Mouse (Mus musculus): ENCODE data around the gene Fasn. TPM values are rescaled to one million over a fixed set of nuclear protein-coding genes. Genes with fewer than 3 reads are reported as not detected.

Fasn gene
- total RNA-seq, 2 experiments from 2014 or later, result 6.8 to 20.0 TPM

DNA sequence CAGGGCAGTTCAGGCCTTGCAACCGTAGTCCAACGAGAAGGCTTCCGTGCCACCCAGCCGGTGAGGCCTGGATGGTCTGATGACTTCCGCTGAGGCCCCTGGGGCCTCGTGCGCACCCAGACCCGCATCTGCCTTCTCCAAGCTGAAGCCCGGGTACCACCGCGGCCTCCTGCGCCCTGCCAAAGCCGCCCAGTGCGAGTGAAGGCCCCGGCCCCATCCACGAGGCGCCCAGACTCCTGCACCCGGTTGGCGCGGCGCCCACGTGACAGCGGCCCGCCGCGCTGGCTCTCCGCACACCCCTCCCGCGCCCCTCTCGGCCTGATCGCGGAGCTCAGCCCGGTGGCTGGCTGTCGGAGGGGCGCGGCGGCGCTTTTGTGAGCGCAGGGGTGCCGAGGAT is 798 bp downstream of the Fasn start:
- DNase-seq, result no peak
- Histone ChIP-seq H3K4me3 (peak overlapping the region; percentile 95), H3K27ac (peak overlapping the region; percentile 85)
- no peak for TF ChIP-seq CTCF (IDR thresholded peaks at IDR 0.05)
- intact Hi-C loops (cut with DNase I), result no loop called here

DNA sequence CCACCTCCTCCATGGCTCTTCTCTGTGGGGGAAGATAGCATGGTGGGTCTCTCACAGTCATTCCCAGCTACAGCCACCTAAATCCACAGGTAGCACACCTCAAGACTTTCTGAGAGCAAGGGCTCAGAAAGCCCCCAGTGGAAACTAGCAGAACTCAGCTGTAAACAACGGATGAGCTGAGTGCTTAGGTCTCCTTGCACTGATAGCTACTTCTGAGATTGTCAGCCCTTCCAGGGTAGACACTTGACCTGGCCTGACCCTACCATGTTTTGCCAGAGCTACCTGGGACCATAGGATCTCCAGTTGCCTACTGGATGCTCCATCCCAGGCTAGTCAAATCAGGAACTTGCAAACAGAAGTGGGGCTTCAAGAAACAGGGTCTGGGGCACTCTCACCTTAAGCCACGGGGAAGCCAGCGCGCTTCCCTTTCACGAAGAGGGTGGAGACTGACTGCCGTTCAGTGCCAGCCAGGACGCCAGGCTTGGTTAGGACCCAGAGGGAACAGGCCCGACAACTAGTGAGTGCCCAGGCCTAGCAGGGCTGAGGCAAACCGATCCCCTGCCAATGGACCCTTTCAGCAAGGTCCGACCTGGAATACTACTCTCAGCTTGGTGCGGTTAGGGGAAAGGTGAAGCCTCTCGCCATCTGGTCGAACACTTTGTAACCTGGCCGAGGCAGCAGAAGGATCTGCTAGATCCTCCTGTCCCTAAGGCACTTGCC is 1.4 kb downstream of the Fasn start:
- no peak for TF ChIP-seq CTCF (IDR thresholded peaks at IDR 0.05)
- Histone ChIP-seq H3K27ac (peak overlapping the region; percentile 85), H3K4me3 (peak overlapping the region; percentile 95)
- no peak for DNase-seq
- intact Hi-C loops (cut with DNase I), result no loop called here

GRCm38 (mm10) chr11:120822321-120822720 is 2.0 kb downstream of the Fasn start:
- no peak for DNase-seq
- peak overlapping the region; percentile 85; the same call in 1 of the 2 replicates for H3K27ac ChIP-seq
- H3K4me3 ChIP-seq, result peak overlapping the region; percentile 95
- intact Hi-C loops (cut with DNase I), result no loop called here
- no peak for TF ChIP-seq CTCF (IDR thresholded peaks at IDR 0.05)

DNA sequence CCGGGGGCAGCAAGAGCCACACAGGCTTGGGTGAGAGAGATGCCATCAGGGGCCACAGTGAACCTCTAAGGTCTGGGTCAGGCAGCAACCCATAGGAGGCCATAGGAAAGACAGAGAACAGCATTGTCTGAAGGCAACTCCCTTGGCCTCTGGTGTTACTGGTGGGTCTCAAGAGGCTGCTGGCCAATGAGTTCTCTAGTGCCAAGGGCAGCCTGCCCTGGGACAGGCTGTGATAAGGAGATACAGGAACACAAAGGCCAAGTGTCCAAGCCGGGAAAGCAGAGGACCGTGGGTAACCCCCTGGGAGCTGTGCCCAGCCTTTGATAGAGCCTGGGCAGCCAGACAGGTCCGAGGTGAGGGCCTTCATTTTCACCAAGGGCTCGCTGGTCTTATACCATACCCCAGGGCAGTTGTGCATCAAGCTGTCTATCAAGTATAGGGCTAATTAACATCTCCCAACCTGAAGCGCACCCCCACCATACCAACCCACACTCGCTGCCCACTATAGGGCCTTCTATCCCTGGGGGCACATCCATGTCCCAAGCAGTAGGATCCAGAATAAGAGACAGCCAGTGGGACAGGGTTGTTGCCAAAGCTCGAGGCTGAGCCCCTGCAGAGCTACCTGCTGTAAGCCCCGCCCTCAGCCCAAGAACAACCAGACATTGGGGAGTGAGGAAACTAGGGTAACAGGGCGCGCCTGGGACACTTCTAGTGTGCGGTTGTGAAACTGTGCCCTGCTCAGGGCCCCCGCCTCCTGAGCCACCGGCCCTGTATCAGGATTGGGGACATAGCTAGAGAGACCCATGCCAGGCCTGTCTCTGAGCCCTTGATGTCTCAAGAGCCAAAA is 3.0 kb downstream of the Fasn start:
- no peak for TF ChIP-seq CTCF (IDR thresholded peaks at IDR 0.05)
- intact Hi-C loops (cut with DNase I), result no loop called here
- no peak for DNase-seq
- Histone ChIP-seq H3K27ac (0 out of 2 replicates have a peak overlapping the region, but pooled peaks have one; percentile 16), H3K4me3 (peak overlapping the region; percentile 95; the same call in 1 of the 2 replicates)

- intact Hi-C loops (cut with DNase I), result no loop called here
- Histone ChIP-seq H3K27ac (no peak overlapping the region), H3K4me3 (no peak overlapping the region)
- DNase-seq, result no peak
- no peak for TF ChIP-seq CTCF (IDR thresholded peaks at IDR 0.05)
Observed at GRCm38 (mm10) chr11:120820546-120820945, 3.8 kb downstream of the Fasn start.

DNA sequence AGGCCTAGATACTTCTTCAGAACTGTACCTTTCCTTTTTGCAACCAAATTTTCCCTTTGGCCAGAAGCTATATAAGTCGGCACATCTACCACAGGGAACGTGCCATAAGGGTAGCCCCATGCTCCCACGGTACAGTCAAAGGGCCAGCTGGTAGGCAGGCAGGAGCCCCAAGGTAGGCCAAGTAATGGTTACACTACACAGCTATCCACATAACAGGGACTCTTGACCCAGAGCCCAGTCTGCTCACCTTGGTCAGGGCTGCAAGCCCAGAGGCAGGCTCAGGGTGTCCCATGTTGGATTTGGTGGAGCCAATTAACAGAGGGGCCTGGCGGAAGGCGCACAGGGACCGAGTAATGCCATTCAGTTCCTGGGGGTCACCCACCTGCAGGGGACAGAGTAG is 4.8 kb downstream of the Fasn start:
- DNase-seq, result no peak
- intact Hi-C loops (cut with DNase I), result no loop called here

GRCm38 (mm10) chr11:120818251-120818650 is 6.1 kb downstream of the Fasn start:
- no peak overlapping the region for H3K4me3 ChIP-seq
- intact Hi-C loops (cut with DNase I), result no loop called here
- no peak for TF ChIP-seq CTCF (IDR thresholded peaks at IDR 0.05)
- peak; percentile 10 for DNase-seq
- H3K27ac ChIP-seq, result no peak overlapping the region

More for the DNA sequence above, 4.8 kb downstream of the Fasn start:
- TF ChIP-seq CTCF (IDR thresholded peaks at IDR 0.05), result no peak
- H3K27ac ChIP-seq, result no peak overlapping the region
- no peak overlapping the region for H3K4me3 ChIP-seq

DNA sequence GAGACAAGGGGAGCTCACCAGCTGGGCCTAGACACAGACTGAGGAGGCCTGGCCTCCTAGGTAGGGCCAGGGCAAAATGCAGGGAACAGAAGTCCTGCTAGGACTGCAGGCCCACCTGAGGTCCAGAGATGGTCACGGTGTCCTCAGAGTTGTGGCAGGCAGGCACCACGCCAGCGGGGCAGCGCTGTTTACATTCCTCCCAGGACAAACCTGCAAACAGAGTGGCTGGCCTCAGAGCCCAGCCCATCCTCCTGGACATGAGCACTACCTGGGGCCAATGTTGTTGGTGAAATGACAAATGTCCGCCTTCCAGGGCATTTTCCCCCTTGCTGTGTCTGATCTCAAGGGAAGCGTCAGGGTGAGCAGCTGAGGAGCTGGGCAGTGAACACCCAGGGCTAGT is 7.0 kb downstream of the Fasn start:
- TF ChIP-seq CTCF (IDR thresholded peaks at IDR 0.05), result no peak
- no peak overlapping the region for H3K27ac ChIP-seq
- DNase-seq, result no peak
- no peak overlapping the region for H3K4me3 ChIP-seq
- intact Hi-C loops (cut with DNase I), result no loop called here

- Histone ChIP-seq H3K27ac (no peak overlapping the region), H3K4me3 (no peak overlapping the region)
- intact Hi-C loops (cut with DNase I), result no loop called here
- no peak for TF ChIP-seq CTCF (IDR thresholded peaks at IDR 0.05)
- DNase-seq, result no peak
Observed at GRCm38 (mm10) chr11:120812068-120812467, 12.3 kb downstream of the Fasn start.

DNA sequence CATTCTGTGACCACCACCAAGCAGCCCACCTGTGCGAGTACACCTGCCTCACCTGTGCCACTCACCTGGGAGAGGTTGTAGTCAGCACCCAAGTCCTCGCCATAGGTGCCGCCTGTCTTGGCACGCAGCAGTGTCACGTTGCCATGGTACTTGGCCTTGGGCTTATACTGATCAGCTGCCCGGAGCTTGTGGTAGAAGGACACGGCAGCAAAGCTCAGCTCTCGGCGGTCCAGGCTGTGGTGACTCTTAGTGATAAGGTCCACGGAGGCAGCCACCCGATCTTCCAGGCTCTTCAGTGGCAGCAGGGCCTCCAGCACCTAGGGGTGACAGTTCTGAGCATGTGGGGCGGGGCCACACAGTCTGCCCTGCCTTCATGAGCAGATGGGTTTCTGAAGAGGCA is 16.3 kb downstream of the Fasn start:
- intact Hi-C loops (cut with DNase I), result no loop called here
- no peak for TF ChIP-seq CTCF (IDR thresholded peaks at IDR 0.05)
- H3K4me3 ChIP-seq, result no peak overlapping the region
- DNase-seq, result no peak
- no peak overlapping the region for H3K27ac ChIP-seq

- intact Hi-C loops (cut with DNase I), result no loop called here
- DNase-seq, result no peak
- Histone ChIP-seq H3K27ac (no peak overlapping the region), H3K4me3 (no peak overlapping the region)
- no peak for TF ChIP-seq CTCF (IDR thresholded peaks at IDR 0.05)
Observed at GRCm38 (mm10) chr11:120805375-120806298, 18.7 kb downstream of the Fasn start.

DNA sequence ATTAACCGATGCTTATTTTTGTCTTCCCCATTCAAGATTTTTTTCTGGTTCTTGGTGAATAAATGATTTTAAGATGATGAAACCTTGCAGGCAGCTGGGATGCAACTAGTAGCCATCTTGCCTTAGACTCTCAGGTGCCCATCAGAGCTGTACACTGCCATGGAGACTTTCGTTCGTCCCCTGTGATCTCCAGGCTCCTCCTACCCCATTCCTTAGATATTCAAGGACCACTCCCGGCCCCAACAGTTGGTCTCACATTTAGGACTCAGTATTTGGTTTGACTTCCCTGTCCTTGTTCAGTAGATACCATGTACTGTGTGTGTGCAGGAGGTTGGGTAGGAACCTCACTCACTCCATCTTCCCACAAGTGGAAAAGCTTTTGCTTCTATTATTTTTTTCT is 19.6 kb downstream of the Fasn start:
- no peak for DNase-seq
- TF ChIP-seq CTCF (IDR thresholded peaks at IDR 0.05), result no peak
- H3K4me3 ChIP-seq, result no peak overlapping the region
- intact Hi-C loops (cut with DNase I), result no loop called here
- H3K27ac ChIP-seq, result no peak overlapping the region

Data from gastrocnemius, adult 2 months (tissue).